Mouse (Mus musculus) cortical plate, adult 2 months (tissue): Measurements from ENCODE around the gene Dupd1. TPM values are rescaled to one million over a fixed set of nuclear protein-coding genes. Genes with fewer than 3 reads are reported as not detected.
A peak's percentile ranks its signal among the peaks of the same experiment; 100 is the strongest.
"Not testable (repeated sequence)": the region's sequence is repeated elsewhere in the genome, so short reads cannot be mapped to it uniquely, and the experiment has no call there.

ENCODE experiments used
- H3K27ac ChIP-seq: fragments of 200-500 bp; 2 replicates; pipeline ENCODE4 v1.5.1; 2012; ENCODE audit warnings: low read length, control low read depth, inconsistent platforms; ENCODE audit not compliant: insufficient read depth
- H3K4me1 ChIP-seq: fragments of 200-500 bp; 2 replicates; pipeline ENCODE4 v1.6.1; 2011; ENCODE audit warnings: low read length; ENCODE audit not compliant: control insufficient read depth, insufficient read depth
- H3K4me3 ChIP-seq: fragments of 200-500 bp; 2 replicates; pipeline ENCODE4 v1.5.1; 2011; ENCODE audit warnings: mild to moderate bottlenecking, low read length, control low read depth; ENCODE audit not compliant: insufficient read depth
- CTCF ChIP-seq: fragments of 200-500 bp; IDR thresholded peaks from 2 replicates; pipeline ENCODE4 v1.5.1; 2011; ENCODE audit warnings: mild to moderate bottlenecking, control low read depth, low read length; ENCODE audit not compliant: insufficient read depth; ENCODE audit errors: extremely low read depth
- POLR2A ChIP-seq: fragments of 200-500 bp; IDR thresholded peaks from 2 replicates; pipeline ENCODE4 v1.6.1; 2011; ENCODE audit warnings: mild to moderate bottlenecking, low read length, control low read depth; ENCODE audit not compliant: insufficient read depth; ENCODE audit errors: extremely low read depth
- polyA plus RNA-seq: library from polyadenylated mRNA; depleted of rRNA; stranded (reverse); fragments of >200 nt; gene quantifications from 2 replicates; pipeline ENCODE4 v1.2.3, GENCODE M21; 2012

The Dupd1 gene
- polyA plus RNA-seq, 1 experiment: 0.08 TPM

GRCm38 (mm10) chr14:21682681-21683129 lies 31.7 kb downstream of the Dupd1 start:
- TF ChIP-seq POLR2A (no peak), CTCF (no peak)
- H3K4me1 ChIP-seq: no peaks in the 10 kb centered on the region; the same call in 1 of the 2 replicates
- H3K4me3 ChIP-seq: no peak overlapping the region
- H3K27ac ChIP-seq: no peak overlapping the region

- H3K27ac ChIP-seq: no peak overlapping the region
Observed at GRCm38 (mm10) chr14:21679631-21680201, 34.7 kb downstream of the Dupd1 start.

GRCm38 (mm10) chr14:21678509-21679285 lies 35.7 kb downstream of the Dupd1 start:
- H3K27ac ChIP-seq: no peak overlapping the region

More at GRCm38 (mm10) chr14:21679631-21680201, 34.7 kb downstream of the Dupd1 start:
- no peak for TF ChIP-seq POLR2A
- no peak for TF ChIP-seq CTCF
- Histone ChIP-seq H3K4me3 (no peak overlapping the region), H3K4me1 (no peaks in the 10 kb centered on the region)

GRCm38 (mm10) chr14:21676223-21676622 lies 38.2 kb downstream of the Dupd1 start:
- no peaks in the 10 kb centered on the region; the same call in 1 of the 2 replicates for H3K4me1 ChIP-seq
- TF ChIP-seq POLR2A: no peak
- TF ChIP-seq CTCF: no peak
- no peak overlapping the region for H3K4me3 ChIP-seq
- H3K27ac ChIP-seq: no peak overlapping the region

More at GRCm38 (mm10) chr14:21678509-21679285, 35.7 kb downstream of the Dupd1 start:
- TF ChIP-seq CTCF (peak; percentile 60), POLR2A (no peak)
- Histone ChIP-seq H3K4me3 (no peak overlapping the region), H3K4me1 (no peaks in the 10 kb centered on the region; the same call in 1 of the 2 replicates)

- no peak overlapping the region for H3K27ac ChIP-seq
- no peaks in the 10 kb centered on the region; the same call in 1 of the 2 replicates for H3K4me1 ChIP-seq
- TF ChIP-seq CTCF (no peak), POLR2A (no peak)
- H3K4me3 ChIP-seq: no peak overlapping the region
Observed at GRCm38 (mm10) chr14:21674471-21674870, 39.9 kb downstream of the Dupd1 start.

GRCm38 (mm10) chr14:21673100-21673499 lies 41.3 kb downstream of the Dupd1 start:
- Histone ChIP-seq H3K4me3 (no peak overlapping the region), H3K4me1 (no peaks in the 10 kb centered on the region; the same call in 1 of the 2 replicates), H3K27ac (no peak overlapping the region)
- TF ChIP-seq CTCF: no peak
- TF ChIP-seq POLR2A: no peak

- not testable (repeated sequence) for H3K4me3 ChIP-seq, H3K27ac ChIP-seq
Observed at GRCm38 (mm10) chr14:21670422-21671006, 43.9 kb downstream of the Dupd1 start.

GRCm38 (mm10) chr14:21669633-21670421 lies 44.5 kb downstream of the Dupd1 start:
- H3K27ac ChIP-seq: no peak overlapping the region
- H3K4me3 ChIP-seq: no peak overlapping the region
- TF ChIP-seq POLR2A (no peak), CTCF (no peak)
- H3K4me1 ChIP-seq: no peaks in the 10 kb centered on the region; the same call in 1 of the 2 replicates

More at GRCm38 (mm10) chr14:21670422-21671006, 43.9 kb downstream of the Dupd1 start:
- not testable (repeated sequence) for H3K4me1 ChIP-seq

GRCm38 (mm10) chr14:21669218-21669617 lies 45.2 kb downstream of the Dupd1 start:
- Histone ChIP-seq H3K4me1 (no peaks in the 10 kb centered on the region; the same call in 1 of the 2 replicates), H3K27ac (no peak overlapping the region), H3K4me3 (no peak overlapping the region)
- TF ChIP-seq CTCF: no peak
- no peak for TF ChIP-seq POLR2A
